In the genomic region with DNA sequence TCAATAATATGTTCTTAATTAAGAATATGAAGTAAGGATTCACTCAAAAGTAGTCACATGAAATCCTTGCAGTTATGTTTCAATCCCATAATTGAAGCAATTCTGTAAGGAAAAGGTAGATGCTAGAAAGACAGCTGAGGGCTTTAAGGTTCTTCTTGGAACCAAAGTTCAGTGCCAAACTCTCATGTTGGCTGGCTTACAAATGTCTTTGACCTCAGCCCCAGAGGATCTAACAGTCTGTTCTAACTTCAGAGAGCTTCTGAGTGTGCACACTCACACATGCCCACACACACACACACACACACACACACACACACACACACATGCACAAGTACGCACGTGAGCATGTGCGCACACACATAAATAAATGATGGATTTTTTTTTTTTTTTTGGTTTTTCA, we compare ENCODE assay signal across 17 mouse cellular contexts. TPM values are rescaled to one million over a fixed set of nuclear protein-coding genes. Genes with fewer than 3 reads are reported as not detected.
A peak's percentile ranks its signal among the peaks of the same experiment; 100 is the strongest.
DNase-seq lines count a peak whose midpoint lies in the region; ATAC-seq and TF ChIP-seq lines count a peak whose summit lies in the region.
"Had no signal": no experiment of that assay in that cellular context is flagged by ENCODE, and none has a peak within 500 bp of the region (broad histone marks: within the 10 kb centered on the region; RNA-seq: fewer than 3 reads in every experiment).

No protein-coding gene starts in this region.

- no peak overlapping the region for H3K27ac ChIP-seq in kidney, adult 2 months (ENCODE audit: insufficient read depth, low read depth, low read length)
- no peak overlapping the region for H3K27ac ChIP-seq in midbrain, embryonic 11.5 days (ENCODE audit: low read depth, low read length)
- H3K27ac ChIP-seq in midbrain, embryonic 15.5 days: no peak overlapping the region
- H3K27ac ChIP-seq: embryonic facial prominence, embryonic 13.5 days; forebrain, embryonic 13.5 days; heart, embryonic 13.5 days; hindbrain, embryonic 15.5 days had no signal

- H3K27me3 ChIP-seq in kidney, adult 2 months (replicated peaks; ENCODE audit: control insufficient read depth, insufficient read depth, low read length): no peaks in the 10 kb centered on the region
- H3K27me3 ChIP-seq in midbrain, embryonic 11.5 days (ENCODE audit: control insufficient read depth, insufficient read depth, low read length): no peaks in the 10 kb centered on the region
- H3K27me3 ChIP-seq in midbrain, embryonic 15.5 days (replicated peaks): no peaks in the 10 kb centered on the region
- H3K27me3 ChIP-seq: embryonic facial prominence, embryonic 13.5 days; forebrain, embryonic 13.5 days; heart, embryonic 13.5 days; hindbrain, embryonic 15.5 days had no signal

- TF ChIP-seq POLR2A in kidney, adult 2 months (IDR thresholded peaks at IDR 0.05; ENCODE audit: low read depth, low read length): no peak

- TF ChIP-seq CTCF in kidney, adult 2 months (conservative IDR thresholded peaks at IDR 0.05; ENCODE audit: insufficient read depth, insufficient read length, low read depth, low read length): no peak

- H3K4me1 ChIP-seq in kidney, adult 2 months (ENCODE audit: control insufficient read depth, insufficient read depth, low read length): no peaks in the 10 kb centered on the region
- no peaks in the 10 kb centered on the region for H3K4me1 ChIP-seq in midbrain, embryonic 11.5 days (ENCODE audit: control insufficient read depth, insufficient read depth, low read length)
- H3K4me1 ChIP-seq in midbrain, embryonic 15.5 days: no peaks in the 10 kb centered on the region
- H3K4me1 ChIP-seq: embryonic facial prominence, embryonic 13.5 days; forebrain, embryonic 13.5 days; heart, embryonic 13.5 days; hindbrain, embryonic 15.5 days had no signal

- no peaks in the 10 kb centered on the region for H3K36me3 ChIP-seq in kidney, adult 2 months (ENCODE audit: control insufficient read depth, insufficient read depth, low read length)
- H3K36me3 ChIP-seq in midbrain, embryonic 11.5 days (ENCODE audit: control insufficient read depth, insufficient read depth, low read length): no peaks in the 10 kb centered on the region
- no peaks in the 10 kb centered on the region for H3K36me3 ChIP-seq in midbrain, embryonic 15.5 days (replicated peaks)
- H3K36me3 ChIP-seq: embryonic facial prominence, embryonic 13.5 days; heart, embryonic 13.5 days; hindbrain, embryonic 15.5 days had no signal

- H3K4me2 ChIP-seq in midbrain, embryonic 11.5 days: no peak overlapping the region
- H3K4me2 ChIP-seq in midbrain, embryonic 15.5 days: no peak overlapping the region
- H3K4me2 ChIP-seq: embryonic facial prominence, embryonic 13.5 days; forebrain, embryonic 13.5 days; heart, embryonic 13.5 days; hindbrain, embryonic 15.5 days had no signal

- DNase-seq in adrenal gland, postnatal 14 days: peak; percentile 27
- DNase-seq in adrenal gland, postnatal 25 days: no peak
- DNase-seq in kidney, adult 2 months: peak; percentile 64
- DNase-seq in kidney, postnatal 4 days: no peak
- DNase-seq in midbrain, embryonic 11.5 days (ENCODE audit: low spot score, missing footprints): peak; percentile 19
- DNase-seq in retina, postnatal 1 day: no peak
- DNase-seq: adrenal gland, adult 2 months; cerebellum, adult 11-12 months; cerebellum, adult 9-10 months; cerebellum, postnatal 36 days; gastrocnemius, postnatal 36 days; heart, postnatal 36 days had no signal

- H3K9me3 ChIP-seq in midbrain, embryonic 11.5 days (ENCODE audit: control insufficient read depth, low read length): no peaks in the 10 kb centered on the region
- H3K9me3 ChIP-seq in midbrain, embryonic 15.5 days: no peaks in the 10 kb centered on the region
- H3K9me3 ChIP-seq: embryonic facial prominence, embryonic 13.5 days; forebrain, embryonic 13.5 days; heart, embryonic 13.5 days; hindbrain, embryonic 15.5 days had no signal

- 75% methylated on average over 3 of the region's 3 CpGs for WGBS in kidney, adult 2 months
- WGBS in midbrain, embryonic 11.5 days: 91% methylated on average over 3 of the region's 3 CpGs
- WGBS in midbrain, embryonic 15.5 days: 90% methylated on average over 3 of the region's 3 CpGs

- H3K9ac ChIP-seq in midbrain, embryonic 11.5 days (ENCODE audit: low read length): no peak overlapping the region
- H3K9ac ChIP-seq in midbrain, embryonic 15.5 days: no peak overlapping the region
- H3K9ac ChIP-seq: embryonic facial prominence, embryonic 13.5 days; forebrain, embryonic 13.5 days; heart, embryonic 13.5 days; hindbrain, embryonic 15.5 days had no signal

- no peak for ATAC-seq in midbrain, embryonic 11.5 days (ENCODE audit: low FRiP score)
- no peak for ATAC-seq in midbrain, embryonic 15.5 days (replicated peaks)
- ATAC-seq: forebrain, embryonic 13.5 days had no signal

- no peak overlapping the region for H3K4me3 ChIP-seq in kidney, adult 2 months (ENCODE audit: insufficient read depth, low read depth, low read length)
- H3K4me3 ChIP-seq in midbrain, embryonic 11.5 days (ENCODE audit: low read depth, low read length): no peak overlapping the region
- H3K4me3 ChIP-seq in midbrain, embryonic 15.5 days: no peak overlapping the region
- H3K4me3 ChIP-seq: embryonic facial prominence, embryonic 13.5 days; forebrain, embryonic 13.5 days; heart, embryonic 13.5 days; hindbrain, embryonic 15.5 days had no signal

RNA-seq across cellular contexts. Expression of a gene that starts 2.7 kb away (rescaled TPM):
- total RNA-seq in adrenal gland, postnatal 14 days (2021): 2.9 and 3.5 TPM in 2 replicates
- 2.6 and 3.1 TPM in 2 replicates for total RNA-seq in adrenal gland, postnatal 25 days (2021)
- polyA plus RNA-seq in kidney, adult 2 months (2012; rRNA removed): 2.5 and 2.8 TPM in 2 replicates
- 19.3 and 20.4 TPM in 2 replicates for polyA plus RNA-seq in midbrain, embryonic 11.5 days (2014; fragmentation: Nextera tagmentation; extraction: Ambion mirVana)
- polyA plus RNA-seq in midbrain, embryonic 15.5 days (2015; fragmentation: Nextera tagmentation; extraction: Ambion mirVana): 21.3 and 23.6 TPM in 2 replicates

RNA-seq across cellular contexts. Expression of a gene that starts 59.1 kb away (rescaled TPM):
- 68.3 and 87.3 TPM in 2 replicates for total RNA-seq in adrenal gland, postnatal 14 days (2021)
- total RNA-seq in adrenal gland, postnatal 25 days (2021): 63.3 and 69.1 TPM in 2 replicates
- polyA plus RNA-seq in kidney, adult 2 months (2012; rRNA removed): 27.6 and 29.1 TPM in 2 replicates
- polyA plus RNA-seq in midbrain, embryonic 11.5 days (2014; fragmentation: Nextera tagmentation; extraction: Ambion mirVana): 48.1 and 51.9 TPM in 2 replicates
- 120 and 125 TPM in 2 replicates for polyA plus RNA-seq in midbrain, embryonic 15.5 days (2015; fragmentation: Nextera tagmentation; extraction: Ambion mirVana)

Comparison
In these comparisons a context has a peak if more than half of its experiments do, and no peak if none do; other contexts are left out.
1. DNase-seq: peak in adrenal gland, postnatal 14 days (single experiment), kidney, adult 2 months (single experiment) and midbrain, embryonic 11.5 days (single experiment); none in adrenal gland, postnatal 25 days (single experiment), kidney, postnatal 4 days (0 of 2) and retina, postnatal 1 day (single experiment).